Mouse (Mus musculus): ENCODE data around the gene Slf2.

Gene Slf2

DNA sequence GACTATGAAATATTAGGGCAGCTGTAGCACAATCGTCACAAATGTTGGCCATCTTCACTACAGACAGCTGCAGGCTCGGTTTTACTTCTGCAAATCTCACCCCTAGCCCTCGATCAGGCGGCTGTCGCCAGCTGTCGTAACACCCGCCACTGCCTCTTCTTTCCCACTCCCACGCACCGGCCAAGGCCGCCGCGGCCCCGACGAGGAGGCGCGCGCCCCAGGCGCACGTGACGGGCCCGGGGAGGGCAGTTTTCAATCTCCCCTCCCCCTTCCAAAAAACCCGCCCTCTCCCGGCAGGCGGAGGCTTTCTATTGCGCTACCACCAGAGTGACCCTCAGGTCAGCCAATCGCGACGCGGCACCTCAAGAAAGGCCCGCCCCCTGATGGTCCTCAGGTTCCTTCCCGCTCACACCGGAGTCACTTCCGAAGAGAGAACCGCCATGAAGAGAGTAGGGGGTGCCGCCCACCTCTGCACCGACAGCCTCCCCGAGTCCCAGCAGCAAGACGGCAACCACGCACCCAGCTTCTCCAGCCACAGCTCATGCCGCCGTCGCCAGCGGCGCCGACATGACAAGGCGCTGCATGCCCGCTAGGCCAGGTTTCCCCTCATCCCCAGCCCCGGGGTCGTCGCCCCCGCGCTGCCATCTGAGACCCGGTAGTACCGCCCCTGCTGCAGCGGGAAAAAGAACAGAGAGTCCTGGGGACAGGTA, at the start of gene Slf2:
Gene Slf2 (plus strand): TSS at position 408 of the 710 bp plus-strand sequence.
- DNase-seq (ENCODE audit: low spot score), result peak; percentile 98

DNA sequence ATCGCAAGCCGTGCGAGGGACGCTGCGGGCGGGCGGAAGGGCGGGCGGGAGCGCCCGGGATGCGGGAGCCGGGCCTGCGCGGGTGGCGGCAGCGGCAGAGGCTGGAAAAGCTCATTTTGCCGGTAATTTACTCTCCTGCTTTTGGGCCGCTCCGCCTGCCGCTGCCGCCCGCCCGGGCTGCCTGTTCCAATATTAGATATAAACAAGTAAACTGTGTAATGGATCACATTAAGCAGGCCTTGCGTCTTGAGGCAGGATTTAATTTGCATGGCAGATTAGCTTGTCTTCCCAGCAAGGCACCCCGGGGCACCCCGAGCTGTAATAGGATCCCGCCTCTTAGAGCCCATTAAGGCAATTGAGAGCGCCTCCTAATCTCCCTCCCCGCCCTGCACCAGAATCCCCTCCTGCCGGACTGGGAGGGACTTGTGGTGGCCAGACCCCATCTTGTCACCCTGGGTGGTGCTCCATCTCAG, 48.4 kb upstream of the Slf2 start:
- DNase-seq (ENCODE audit: low spot score), result no peak

DNA sequence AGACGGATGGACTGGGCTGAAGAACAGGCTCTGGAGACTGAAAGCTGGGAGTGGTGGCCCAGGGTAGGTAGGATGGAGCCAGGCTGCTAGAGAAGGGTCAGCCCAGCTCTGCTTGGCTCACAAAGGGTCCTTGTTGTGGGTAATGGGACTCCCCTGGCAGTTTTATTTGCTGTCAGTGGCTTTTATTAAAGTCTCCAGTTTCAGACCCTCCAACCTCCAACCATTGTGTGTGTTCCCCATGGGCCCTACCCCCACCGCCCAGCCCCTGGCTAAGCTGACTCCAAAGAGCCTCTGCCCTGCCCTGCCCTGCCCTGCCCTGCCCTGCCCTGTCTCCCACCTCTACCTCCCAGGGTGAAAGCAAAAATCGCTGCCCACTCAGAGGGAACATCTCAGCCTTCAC, 46.6 kb upstream of the Slf2 start:
- DNase-seq (ENCODE audit: low spot score), result no peak

DNA sequence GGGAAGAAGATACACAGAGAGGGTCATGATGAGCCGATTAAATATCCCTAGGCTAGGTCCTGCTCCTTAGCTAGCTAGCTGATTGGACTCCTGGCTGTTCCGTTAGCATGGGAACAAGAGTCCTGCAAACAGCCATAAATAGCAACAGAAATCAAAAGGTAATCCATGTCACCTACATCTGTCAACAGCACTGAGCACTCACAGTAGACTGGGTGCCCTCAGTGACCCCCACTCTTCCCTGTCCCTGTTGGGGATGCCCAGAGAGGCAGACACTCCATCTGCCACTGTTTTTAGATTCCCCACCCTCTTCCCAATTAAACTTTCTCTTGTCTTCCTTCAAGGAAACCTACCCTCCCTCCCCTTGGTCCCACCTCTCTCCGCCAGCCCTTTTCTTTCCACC, 44.5 kb upstream of the Slf2 start:
- DNase-seq (ENCODE audit: low spot score), result no peak

DNA sequence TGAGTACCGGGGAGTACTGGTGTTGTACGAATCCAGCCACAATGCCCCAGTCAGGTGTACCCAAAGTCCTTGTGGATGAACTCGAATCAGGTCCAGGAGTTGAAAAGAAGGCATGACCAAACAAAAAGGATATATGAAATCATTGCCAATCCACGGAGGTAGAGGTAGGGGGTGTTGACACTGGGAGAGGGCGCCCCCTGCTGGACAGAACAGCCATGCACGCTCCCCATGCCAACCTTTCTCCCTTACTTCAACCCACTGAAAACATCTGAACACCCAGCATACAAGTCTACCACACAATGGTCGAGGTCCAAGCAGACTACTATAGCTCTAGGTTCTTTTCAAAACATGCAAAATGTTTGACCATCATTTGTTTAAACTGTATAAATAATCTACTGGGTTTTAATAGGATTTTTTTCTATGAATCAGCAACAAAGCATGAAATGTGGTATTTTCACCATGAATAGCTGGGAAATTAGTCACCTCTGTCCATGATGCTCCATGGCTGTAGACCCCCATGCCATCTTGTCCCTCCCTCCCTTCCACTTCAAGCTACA, 43.2 kb upstream of the Slf2 start:
- peak; percentile 58 for DNase-seq (ENCODE audit: low spot score)

DNA sequence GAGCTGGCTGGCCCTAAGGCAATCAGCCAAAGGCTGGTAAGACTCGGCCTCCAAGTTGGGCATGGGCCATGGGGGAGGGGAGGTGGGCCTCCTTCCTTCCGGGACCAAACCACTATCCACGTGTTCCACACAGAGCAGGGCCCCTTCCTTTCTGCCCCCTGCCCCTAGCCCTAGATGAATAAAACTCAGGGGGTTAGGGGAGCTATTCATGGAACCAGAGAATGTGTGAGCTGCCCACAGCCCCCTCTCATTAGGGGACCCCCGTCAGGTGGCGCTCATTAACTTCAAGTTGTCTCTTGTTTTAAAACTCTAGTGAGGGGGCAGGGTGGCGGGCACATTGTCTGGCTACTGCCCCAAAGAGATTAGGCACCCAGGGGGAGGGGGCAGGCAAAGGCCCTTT, 41.4 kb upstream of the Slf2 start:
- no peak for DNase-seq (ENCODE audit: low spot score)

DNA sequence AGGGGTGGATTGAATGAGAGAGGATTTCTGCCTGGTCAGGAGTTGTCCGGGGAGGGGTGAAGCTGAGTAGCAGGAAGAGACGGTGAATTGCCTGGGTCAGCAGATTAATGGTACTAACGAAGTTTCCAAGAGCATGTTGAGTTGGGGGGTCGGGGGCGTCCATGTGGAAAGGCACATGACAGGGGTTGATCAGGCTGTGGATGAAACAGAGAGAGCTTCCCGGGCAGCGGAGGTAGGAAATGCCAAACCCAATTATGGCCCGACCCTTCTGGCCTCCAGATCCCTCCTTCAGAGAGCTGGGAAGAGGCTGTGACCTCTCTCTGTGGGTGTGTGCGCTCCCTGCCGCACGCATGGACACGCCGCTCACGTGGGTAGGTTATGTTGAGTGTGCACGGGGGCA, 39.5 kb upstream of the Slf2 start:
- DNase-seq (ENCODE audit: low spot score), result no peak

DNA sequence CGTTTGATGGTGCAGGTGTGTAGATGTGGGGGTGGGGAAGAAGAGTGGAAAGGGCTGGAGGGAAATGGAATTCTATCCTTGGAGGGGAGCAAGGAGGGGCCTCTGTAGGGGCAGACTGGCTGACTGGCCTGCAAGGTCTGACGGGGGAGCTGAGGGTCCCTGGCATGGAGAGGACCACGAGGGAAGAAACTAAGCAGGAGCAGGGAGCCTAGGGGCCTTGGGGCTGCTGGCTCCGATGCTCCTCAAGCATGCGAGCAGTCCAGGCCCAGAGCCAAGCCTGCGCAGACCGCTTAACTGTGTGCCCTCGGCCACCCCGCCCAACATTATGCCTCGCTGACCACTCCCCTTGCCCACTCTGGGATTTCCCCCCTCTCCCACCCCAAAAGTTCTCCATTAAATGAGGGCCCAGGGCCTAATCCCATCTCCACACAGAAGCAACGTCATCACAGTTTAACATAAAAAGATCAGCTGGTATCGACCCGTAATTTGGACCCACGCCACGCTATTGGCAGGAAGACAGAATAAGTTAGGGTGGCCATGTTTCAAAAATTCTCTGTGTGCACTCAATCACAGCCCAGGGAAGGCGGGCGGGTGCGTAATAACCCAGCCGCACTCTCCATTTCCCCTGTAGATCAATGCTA, 37.6 kb upstream of the Slf2 start:
- DNase-seq (ENCODE audit: low spot score), result no peak

DNA sequence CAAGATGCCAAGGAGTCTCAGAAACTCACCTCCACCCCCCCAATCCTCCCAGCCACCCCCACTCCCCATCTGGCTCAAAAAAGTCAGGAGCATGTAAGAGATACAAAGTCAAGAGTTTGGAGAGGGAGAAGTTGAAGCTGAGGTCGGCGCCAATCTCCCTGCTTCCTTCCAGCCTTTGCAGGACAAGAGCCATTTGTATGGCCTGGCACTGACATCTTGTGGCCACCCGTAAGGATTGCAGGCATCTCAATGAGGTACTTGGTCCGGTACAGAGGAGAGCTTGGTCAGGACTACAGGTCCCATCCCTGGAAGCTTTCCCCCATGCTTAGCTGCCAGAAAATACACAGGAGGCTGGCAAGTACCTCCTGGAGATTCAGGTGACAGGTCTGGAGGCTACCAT, 35.7 kb upstream of the Slf2 start:
- peak; percentile 59 for DNase-seq (ENCODE audit: low spot score)

DNA sequence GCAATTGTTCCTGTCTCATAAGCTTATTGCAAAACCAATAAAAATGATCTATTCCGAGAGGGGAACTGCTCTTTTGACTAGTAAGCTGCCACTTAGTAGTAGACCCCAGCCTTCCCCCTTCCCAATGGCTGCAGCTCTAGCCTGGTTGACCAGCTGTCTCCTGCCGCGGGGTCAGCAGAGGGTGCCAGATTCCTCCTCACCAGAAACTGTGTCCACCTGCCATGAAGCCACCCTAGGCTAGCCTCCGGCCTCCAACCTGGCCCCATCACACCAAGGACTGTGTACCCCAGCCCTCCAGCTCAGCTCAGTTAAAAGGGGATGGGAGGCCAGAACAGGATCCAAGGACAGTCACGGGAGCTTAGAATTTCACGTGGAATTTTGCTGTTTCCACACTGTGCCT, 34.5 kb upstream of the Slf2 start:
- no peak for DNase-seq (ENCODE audit: low spot score)

DNA sequence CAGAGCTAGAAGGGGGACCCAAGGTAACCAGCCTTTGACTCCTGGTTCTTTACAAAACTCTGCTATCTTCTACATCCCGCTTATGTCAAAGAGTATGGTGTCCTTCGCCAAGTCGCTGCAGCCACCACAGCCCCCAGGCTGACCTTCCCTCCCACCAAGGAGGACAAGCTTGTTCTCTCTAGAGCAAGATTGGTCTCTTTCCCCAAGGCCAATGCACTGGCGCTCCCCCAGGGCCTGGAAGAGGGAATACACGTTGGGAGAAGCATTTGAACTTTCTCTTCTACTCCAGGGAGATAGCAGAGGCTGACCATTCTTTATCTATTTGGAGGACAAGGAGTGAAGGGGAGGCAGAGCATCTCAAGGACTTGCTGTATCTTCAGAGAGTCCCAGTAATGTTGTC, 33.4 kb upstream of the Slf2 start:
- no peak for DNase-seq (ENCODE audit: low spot score)

DNA sequence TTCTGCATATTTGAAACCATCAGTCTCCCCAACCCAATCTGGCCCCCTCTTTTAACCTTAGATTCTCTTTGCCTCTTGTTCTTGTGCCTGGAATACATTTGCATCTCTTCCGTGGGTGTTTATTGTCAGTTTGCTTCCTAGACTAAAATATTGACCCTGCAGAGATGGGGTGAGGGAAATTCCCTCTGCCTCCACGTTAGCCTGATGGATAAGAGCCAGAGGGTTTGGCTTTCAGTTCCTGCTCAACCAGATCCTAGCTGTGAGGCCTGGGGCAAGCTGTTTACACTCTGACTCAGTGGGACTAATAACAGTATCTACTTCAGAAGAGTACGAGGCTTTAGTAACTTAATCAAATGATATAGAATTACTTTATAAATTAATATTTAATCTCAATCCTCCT, 32.3 kb upstream of the Slf2 start:
- no peak for DNase-seq (ENCODE audit: low spot score)

DNA sequence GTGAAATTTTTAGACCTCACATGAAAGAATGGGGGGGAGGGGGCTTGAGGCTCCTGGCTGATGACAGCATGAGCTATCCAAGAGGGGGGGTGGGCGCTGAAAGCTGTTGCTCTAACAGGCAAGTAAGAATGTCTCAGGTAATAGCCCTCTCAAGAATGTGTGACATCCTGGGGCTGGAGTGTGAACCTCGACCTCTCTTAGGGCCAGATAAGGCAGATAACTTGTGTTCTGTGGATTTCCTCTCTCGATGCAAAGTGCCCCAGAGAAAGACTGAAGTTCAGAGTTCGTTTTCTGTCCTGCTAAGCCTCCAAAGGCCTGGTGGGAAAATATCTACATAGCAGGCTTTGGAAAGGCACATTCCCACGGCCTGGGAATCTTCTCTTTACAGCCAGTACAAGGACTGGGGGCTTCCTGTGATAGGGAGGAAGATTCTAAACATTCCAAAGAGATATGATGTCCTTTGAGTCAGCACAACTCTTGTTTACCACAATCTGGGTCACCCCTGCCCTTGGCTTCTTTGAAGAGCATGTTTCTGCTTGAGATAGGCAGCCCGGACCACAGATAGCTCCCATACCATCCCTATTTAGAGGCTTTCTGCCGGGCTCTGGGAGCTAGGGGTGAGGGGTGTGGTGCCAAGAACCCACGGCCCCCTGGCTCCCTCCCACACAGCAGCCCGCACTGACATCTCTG, 31.7 kb upstream of the Slf2 start:
- no peak for DNase-seq (ENCODE audit: low spot score)

DNA sequence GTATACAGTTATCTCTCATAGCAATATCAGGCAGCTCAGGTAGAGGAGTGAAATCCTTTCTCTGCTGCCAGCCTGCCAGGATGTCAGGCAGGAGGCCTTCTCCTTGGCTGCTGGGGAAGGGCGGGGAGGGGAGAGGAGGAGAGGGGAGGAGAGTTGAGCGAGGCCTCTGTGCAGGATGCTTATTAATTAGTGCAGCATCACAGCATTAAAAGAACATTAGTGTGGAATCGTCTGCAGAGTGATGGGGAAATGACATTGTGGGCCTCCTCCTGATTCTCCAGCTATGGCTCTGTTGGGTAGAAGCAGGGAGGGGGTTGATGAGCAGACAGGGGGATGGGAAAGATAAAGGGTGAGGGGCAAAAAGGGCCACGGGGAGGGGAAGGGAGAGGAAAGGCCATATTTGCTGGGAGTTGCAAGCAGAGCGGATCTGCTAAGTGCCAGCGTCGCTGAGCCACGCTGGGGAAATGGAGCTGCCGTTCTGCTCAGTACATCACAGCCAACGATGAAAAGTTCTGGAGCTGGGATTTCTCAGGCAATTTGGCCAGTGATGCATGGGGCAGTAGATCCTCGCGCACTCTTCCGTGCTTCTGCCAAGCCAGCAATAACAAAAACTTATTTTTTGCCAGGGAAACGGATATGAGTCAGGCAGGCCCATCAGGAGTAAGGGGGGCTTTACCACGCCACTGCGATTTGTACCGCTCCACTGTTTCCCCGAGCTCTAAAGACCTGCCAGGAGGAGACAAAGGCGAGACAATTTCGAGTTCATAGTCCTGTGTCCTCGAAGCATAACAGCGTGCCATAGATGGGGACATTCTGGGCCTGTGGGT, 30.8 kb upstream of the Slf2 start:
- DNase-seq (ENCODE audit: low spot score), result no peak

DNA sequence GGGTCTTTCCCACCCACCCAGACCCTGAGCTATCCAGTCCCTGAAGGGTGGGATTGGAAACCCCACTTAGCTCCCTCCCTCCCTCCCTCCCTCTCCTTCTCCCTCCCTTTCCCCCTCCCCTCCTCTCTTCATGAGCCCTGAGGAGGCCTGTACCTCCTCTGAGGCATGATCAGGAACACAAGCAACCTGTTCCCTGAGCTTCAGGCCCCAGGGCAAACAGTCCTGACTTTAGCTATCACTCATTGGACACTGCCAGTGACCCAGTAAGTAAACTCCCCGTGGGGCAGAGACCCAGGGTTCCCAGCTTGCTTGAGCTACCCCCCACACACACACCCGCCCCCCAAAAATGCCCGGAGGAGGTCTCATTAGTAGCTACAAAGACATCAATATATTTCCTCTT, 29.9 kb upstream of the Slf2 start:
- no peak for DNase-seq (ENCODE audit: low spot score)

DNA sequence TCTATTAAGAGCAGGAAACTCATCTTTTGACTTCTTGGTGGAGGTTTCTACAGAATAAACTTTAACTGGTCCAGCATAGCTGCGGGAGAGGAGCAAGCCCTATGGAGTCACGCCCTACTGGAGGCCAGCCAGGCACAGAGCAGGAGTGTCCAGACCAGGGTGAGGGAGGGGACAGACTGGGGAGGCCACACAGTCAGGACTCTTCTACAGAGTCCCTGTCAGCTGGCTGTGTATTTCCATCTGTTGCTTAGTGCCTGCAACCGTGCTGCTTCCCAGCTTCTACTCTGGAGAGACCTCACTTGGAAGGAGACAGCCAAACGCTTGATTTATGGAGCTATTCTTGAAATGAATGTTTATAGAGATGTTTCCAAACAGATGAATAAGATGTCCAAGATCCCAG, 28.6 kb upstream of the Slf2 start:
- no peak for DNase-seq (ENCODE audit: low spot score)

DNA sequence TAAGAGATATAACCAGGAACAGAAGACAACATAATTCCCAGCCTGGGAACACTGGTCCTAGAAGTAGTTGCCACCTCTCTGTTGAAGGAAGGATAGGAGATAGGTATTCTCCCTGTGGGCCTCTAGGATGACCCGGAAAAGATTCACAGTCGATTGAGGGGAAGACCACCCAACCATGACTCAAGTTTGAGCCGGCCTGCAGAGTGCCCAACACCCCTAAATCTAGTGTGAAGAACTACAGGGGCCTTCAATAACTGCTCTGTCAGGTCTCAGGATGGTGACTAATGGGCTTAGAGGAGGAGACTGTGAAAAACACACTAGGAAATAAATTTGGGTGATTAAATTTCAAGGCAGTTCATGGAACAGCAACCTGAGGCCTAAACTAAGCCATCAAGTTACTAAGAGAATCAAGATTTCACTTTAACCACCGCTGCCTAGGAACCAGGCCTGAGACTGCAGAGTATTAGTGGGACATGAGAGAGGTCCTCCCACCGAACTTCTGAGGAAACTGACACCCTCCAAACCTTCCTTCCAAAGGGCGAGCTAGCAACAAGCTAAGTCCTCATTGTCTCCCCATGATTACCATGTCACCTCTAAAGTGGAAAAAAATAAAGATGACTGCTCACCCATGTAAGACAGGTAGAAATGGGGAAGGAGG, 27.5 kb upstream of the Slf2 start:
- no peak for DNase-seq (ENCODE audit: low spot score)

DNA sequence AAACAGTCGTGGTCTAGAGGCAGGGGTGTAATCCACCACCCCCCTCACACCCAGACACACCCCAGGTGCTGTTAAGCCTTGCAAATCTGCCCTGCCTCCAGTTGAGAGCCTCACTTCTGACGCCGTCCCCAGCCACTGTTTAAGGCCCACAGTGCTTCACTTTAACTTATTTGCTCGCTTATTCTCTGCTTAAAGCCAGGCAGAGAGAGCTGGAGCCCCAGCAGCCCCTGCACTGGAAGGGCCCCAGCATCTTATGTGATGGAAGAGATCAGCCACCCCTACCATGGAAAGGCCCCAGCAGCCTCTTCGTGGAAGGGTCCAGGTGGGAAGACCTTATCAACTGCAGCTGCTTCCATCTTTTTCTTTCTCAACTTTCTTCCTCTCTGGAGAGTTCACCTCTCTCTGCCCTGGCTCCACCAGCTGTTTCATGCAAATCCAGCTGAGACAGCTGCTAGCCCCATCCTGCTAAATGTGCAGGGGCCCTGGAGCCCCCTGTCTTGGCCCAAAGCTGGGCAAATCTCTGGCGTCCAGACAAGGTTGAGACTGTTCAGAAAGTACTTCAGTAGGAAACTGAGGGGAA, 26.7 kb upstream of the Slf2 start:
- DNase-seq (ENCODE audit: low spot score), result no peak

DNA sequence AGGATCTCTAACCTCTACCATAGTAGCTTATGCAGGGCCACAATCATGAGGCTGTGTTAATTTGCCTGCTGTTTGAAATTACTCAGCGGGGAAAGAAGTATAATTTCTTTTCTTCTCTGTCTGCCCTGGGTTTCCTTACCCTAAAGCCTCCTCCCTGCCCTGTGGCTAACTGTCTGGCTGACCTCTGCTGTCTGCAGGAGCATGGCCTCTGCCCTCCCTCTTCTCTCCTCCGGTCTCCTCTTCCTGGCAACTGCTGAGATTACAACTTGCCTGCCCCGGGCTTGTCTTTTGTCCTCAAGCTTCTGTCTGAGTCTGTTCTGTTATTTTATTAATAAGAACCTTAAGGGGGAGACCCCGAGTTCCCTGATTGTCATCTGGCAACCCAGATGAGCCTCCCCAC, 25.6 kb upstream of the Slf2 start:
- no peak for DNase-seq (ENCODE audit: low spot score)

DNA sequence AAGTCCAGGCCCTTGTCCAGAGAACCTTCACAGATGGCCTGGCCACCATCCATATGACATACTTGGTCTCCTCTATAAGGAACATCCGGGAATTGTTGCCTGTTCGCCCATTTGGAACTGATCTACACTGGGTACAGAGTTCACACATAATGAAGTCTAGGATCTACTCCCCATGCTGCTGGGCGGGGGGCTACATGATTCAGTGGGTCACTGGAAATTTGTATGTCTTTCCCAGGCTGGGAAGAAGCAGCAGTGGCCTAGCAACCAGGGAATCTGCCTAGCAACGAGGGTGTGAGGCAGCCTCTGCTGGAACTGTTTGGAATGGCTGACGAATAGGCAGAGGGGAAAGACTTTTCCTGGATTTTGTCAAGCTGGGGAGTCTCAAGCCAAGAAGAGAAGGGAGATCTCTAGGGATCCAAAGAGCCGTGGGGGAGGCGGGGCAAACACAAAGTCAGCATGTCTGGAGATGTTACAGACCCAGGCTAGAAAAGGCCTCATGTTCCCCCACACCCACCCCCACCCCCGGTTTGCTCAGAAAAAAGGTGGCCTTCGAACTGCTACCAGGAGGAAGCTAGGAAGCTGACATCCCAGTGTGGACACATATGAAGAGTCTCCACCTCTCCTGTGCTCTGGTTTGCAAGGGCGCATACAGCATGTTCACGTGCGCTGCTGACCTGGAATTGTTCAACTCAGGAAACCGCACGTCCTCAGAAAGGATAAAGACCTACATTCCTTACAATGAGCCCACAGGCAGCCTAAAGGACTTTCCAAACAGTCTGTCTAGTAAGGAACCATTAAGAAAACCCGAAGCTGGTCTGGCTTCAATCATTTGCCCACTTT, 22.9 kb upstream of the Slf2 start:
- DNase-seq (ENCODE audit: low spot score), result no peak

Data from ovary, postnatal 14 days (tissue).